Mouse (Mus musculus): ENCODE data around the gene Scai. TPM values are rescaled to one million over a fixed set of nuclear protein-coding genes. Genes with fewer than 3 reads are reported as not detected.

Scai gene
- polyA plus RNA-seq, 1 experiment, result 4.8 TPM

- Histone ChIP-seq H3K27ac (ENCODE audit: control insufficient read depth, insufficient read depth, low read length) (no peak overlapping the region), H3K4me3 (ENCODE audit: control insufficient read depth, insufficient read depth, low read length) (no peak overlapping the region), H3K36me3 (ENCODE audit: control insufficient read depth, insufficient read depth, low read length) (no peaks in the 10 kb centered on the region), H3K4me1 (replicated peaks; ENCODE audit: control insufficient read depth, insufficient read depth, low read length) (peaks cover under 1% of the 10 kb centered on the region; the same call in 1 of the 2 replicates), H3K27me3 (ENCODE audit: control insufficient read depth, insufficient read depth, low read length) (no peaks in the 10 kb centered on the region)
- no peak for DNase-seq
- 96% methylated on average over 2 of the region's 2 CpGs for WGBS
- TF ChIP-seq POLR2A (IDR thresholded peaks at IDR 0.05; ENCODE audit: control insufficient read depth, extremely low read depth, insufficient read depth, low read length, poor library complexity) (no peak), CTCF (IDR thresholded peaks at IDR 0.05; ENCODE audit: borderline replicate concordance, control insufficient read depth, extremely low read depth, insufficient read depth, low read length, poor library complexity) (no peak)
These were observed 6.9 kb downstream of the Scai start for GRCm38 (mm10) chr2:39183587-39183986.

GRCm38 (mm10) chr2:39160996-39161395 lies 29.5 kb downstream of the Scai start:
- 86% methylated on average over 1 of the region's 1 CpGs for WGBS
- H3K27ac ChIP-seq (ENCODE audit: control insufficient read depth, insufficient read depth, low read length), result no peak overlapping the region
- no peaks in the 10 kb centered on the region for H3K27me3 ChIP-seq (ENCODE audit: control insufficient read depth, insufficient read depth, low read length)
- no peaks in the 10 kb centered on the region for H3K4me1 ChIP-seq (replicated peaks; ENCODE audit: control insufficient read depth, insufficient read depth, low read length)
- TF ChIP-seq POLR2A (IDR thresholded peaks at IDR 0.05; ENCODE audit: control insufficient read depth, extremely low read depth, insufficient read depth, low read length, poor library complexity) (no peak), CTCF (IDR thresholded peaks at IDR 0.05; ENCODE audit: borderline replicate concordance, control insufficient read depth, extremely low read depth, insufficient read depth, low read length, poor library complexity) (no peak)
- DNase-seq, result no peak
- no peak overlapping the region for H3K4me3 ChIP-seq (ENCODE audit: control insufficient read depth, insufficient read depth, low read length)
- H3K36me3 ChIP-seq (ENCODE audit: control insufficient read depth, insufficient read depth, low read length), result no peaks in the 10 kb centered on the region

GRCm38 (mm10) chr2:39157916-39158315 lies 32.6 kb downstream of the Scai start:
- H3K36me3 ChIP-seq (ENCODE audit: control insufficient read depth, insufficient read depth, low read length), result no peaks in the 10 kb centered on the region
- H3K27me3 ChIP-seq (ENCODE audit: control insufficient read depth, insufficient read depth, low read length), result no peaks in the 10 kb centered on the region
- no peaks in the 10 kb centered on the region for H3K4me1 ChIP-seq (replicated peaks; ENCODE audit: control insufficient read depth, insufficient read depth, low read length)
- 91% methylated on average over 1 of the region's 1 CpGs for WGBS
- no peak for DNase-seq
- H3K27ac ChIP-seq (ENCODE audit: control insufficient read depth, insufficient read depth, low read length), result no peak overlapping the region
- no peak overlapping the region for H3K4me3 ChIP-seq (ENCODE audit: control insufficient read depth, insufficient read depth, low read length)
- TF ChIP-seq CTCF (IDR thresholded peaks at IDR 0.05; ENCODE audit: borderline replicate concordance, control insufficient read depth, extremely low read depth, insufficient read depth, low read length, poor library complexity), result no peak
- TF ChIP-seq POLR2A (IDR thresholded peaks at IDR 0.05; ENCODE audit: control insufficient read depth, extremely low read depth, insufficient read depth, low read length, poor library complexity), result no peak

- Histone ChIP-seq H3K27me3 (ENCODE audit: control insufficient read depth, insufficient read depth, low read length) (no peaks in the 10 kb centered on the region), H3K27ac (ENCODE audit: control insufficient read depth, insufficient read depth, low read length) (no peak overlapping the region), H3K4me1 (replicated peaks; ENCODE audit: control insufficient read depth, insufficient read depth, low read length) (no peaks in the 10 kb centered on the region), H3K36me3 (ENCODE audit: control insufficient read depth, insufficient read depth, low read length) (no peaks in the 10 kb centered on the region), H3K4me3 (ENCODE audit: control insufficient read depth, insufficient read depth, low read length) (no peak overlapping the region)
- no peak for DNase-seq
- 98% methylated on average over 1 of the region's 1 CpGs for WGBS
- TF ChIP-seq CTCF (IDR thresholded peaks at IDR 0.05; ENCODE audit: borderline replicate concordance, control insufficient read depth, extremely low read depth, insufficient read depth, low read length, poor library complexity) (no peak), POLR2A (IDR thresholded peaks at IDR 0.05; ENCODE audit: control insufficient read depth, extremely low read depth, insufficient read depth, low read length, poor library complexity) (no peak)
These were observed 33.7 kb downstream of the Scai start for GRCm38 (mm10) chr2:39156821-39157220.

- Histone ChIP-seq H3K27ac (ENCODE audit: control insufficient read depth, insufficient read depth, low read length) (no peak overlapping the region), H3K36me3 (ENCODE audit: control insufficient read depth, insufficient read depth, low read length) (no peaks in the 10 kb centered on the region), H3K4me3 (ENCODE audit: control insufficient read depth, insufficient read depth, low read length) (no peak overlapping the region), H3K4me1 (replicated peaks; ENCODE audit: control insufficient read depth, insufficient read depth, low read length) (no peaks in the 10 kb centered on the region), H3K27me3 (ENCODE audit: control insufficient read depth, insufficient read depth, low read length) (no peaks in the 10 kb centered on the region)
- WGBS, result 89% methylated on average over 2 of the region's 2 CpGs
- no peak for DNase-seq
- TF ChIP-seq CTCF (IDR thresholded peaks at IDR 0.05; ENCODE audit: borderline replicate concordance, control insufficient read depth, extremely low read depth, insufficient read depth, low read length, poor library complexity) (no peak), POLR2A (IDR thresholded peaks at IDR 0.05; ENCODE audit: control insufficient read depth, extremely low read depth, insufficient read depth, low read length, poor library complexity) (no peak)
These were observed 39.6 kb downstream of the Scai start for GRCm38 (mm10) chr2:39150943-39151342.

GRCm38 (mm10) chr2:39148075-39148474 lies 42.5 kb downstream of the Scai start:
- no peaks in the 10 kb centered on the region for H3K4me1 ChIP-seq (replicated peaks; ENCODE audit: control insufficient read depth, insufficient read depth, low read length)
- no peak for DNase-seq
- no peaks in the 10 kb centered on the region for H3K27me3 ChIP-seq (ENCODE audit: control insufficient read depth, insufficient read depth, low read length)
- no peak overlapping the region for H3K4me3 ChIP-seq (ENCODE audit: control insufficient read depth, insufficient read depth, low read length)
- TF ChIP-seq CTCF (IDR thresholded peaks at IDR 0.05; ENCODE audit: borderline replicate concordance, control insufficient read depth, extremely low read depth, insufficient read depth, low read length, poor library complexity), result no peak
- no peak for TF ChIP-seq POLR2A (IDR thresholded peaks at IDR 0.05; ENCODE audit: control insufficient read depth, extremely low read depth, insufficient read depth, low read length, poor library complexity)
- WGBS, result 4% methylated on average over 2 of the region's 2 CpGs
- no peaks in the 10 kb centered on the region for H3K36me3 ChIP-seq (ENCODE audit: control insufficient read depth, insufficient read depth, low read length)
- H3K27ac ChIP-seq (ENCODE audit: control insufficient read depth, insufficient read depth, low read length), result no peak overlapping the region

GRCm38 (mm10) chr2:39146469-39146868 lies 44.1 kb downstream of the Scai start:
- no peak for DNase-seq
- no peaks in the 10 kb centered on the region for H3K36me3 ChIP-seq (ENCODE audit: control insufficient read depth, insufficient read depth, low read length)
- H3K27me3 ChIP-seq (ENCODE audit: control insufficient read depth, insufficient read depth, low read length), result no peaks in the 10 kb centered on the region
- TF ChIP-seq POLR2A (IDR thresholded peaks at IDR 0.05; ENCODE audit: control insufficient read depth, extremely low read depth, insufficient read depth, low read length, poor library complexity) (no peak), CTCF (IDR thresholded peaks at IDR 0.05; ENCODE audit: borderline replicate concordance, control insufficient read depth, extremely low read depth, insufficient read depth, low read length, poor library complexity) (no peak)
- H3K4me3 ChIP-seq (ENCODE audit: control insufficient read depth, insufficient read depth, low read length), result no peak overlapping the region
- H3K27ac ChIP-seq (ENCODE audit: control insufficient read depth, insufficient read depth, low read length), result no peak overlapping the region
- no peaks in the 10 kb centered on the region for H3K4me1 ChIP-seq (replicated peaks; ENCODE audit: control insufficient read depth, insufficient read depth, low read length)
- WGBS, result 97% methylated on average over 1 of the region's 1 CpGs

Measured in thymus, adult 2 months (tissue).